Mouse (Mus musculus): ENCODE measurements around the gene Gm20696.

The Gm20696 gene

GRCm38 (mm10) chr6:99299196-99299595 is 367.4 kb downstream of the Gm20696 start:
- DNase-seq (ENCODE audit: low spot score in 2 of 2) = no peak

DNA sequence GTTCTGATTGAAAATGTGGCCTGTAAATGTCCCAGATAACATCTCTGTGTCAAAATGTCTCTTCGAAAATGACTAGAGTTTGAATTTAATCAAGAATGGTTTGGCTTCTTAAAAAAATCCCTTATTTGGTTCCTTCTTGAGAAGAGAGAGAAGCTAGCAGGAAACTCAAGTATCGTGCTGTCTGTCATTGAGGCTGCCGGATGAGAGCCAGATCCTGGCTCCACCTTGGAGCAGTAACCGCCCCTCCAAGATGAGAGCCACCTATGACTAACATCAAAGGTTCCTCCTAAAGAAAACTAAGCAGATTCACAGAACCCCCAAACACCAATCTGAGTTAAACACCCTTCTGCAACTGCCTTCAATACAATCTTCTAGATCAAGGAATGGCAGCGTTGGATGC is 369.1 kb downstream of the Gm20696 start:
- no peak for DNase-seq (ENCODE audit: low spot score in 2 of 2)

DNA sequence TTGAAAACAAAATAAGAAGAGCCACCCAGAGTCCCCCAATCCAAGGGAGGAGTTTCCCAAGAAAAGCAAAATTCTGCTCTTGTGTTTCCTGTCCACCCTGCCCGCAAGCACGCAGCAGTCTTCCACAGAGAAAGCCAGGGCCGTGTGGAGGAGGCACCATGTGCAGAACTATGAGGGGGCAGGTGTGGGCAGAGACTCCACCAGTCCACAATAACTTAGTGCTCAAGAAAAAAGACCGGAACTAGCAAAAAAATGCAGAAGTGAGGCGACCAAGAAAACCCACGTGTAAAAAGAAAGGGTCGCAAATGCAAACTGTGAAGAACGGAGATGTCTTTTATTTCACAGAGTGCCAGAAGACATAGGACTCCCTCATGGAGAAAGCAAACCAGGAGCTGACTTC is 371.1 kb downstream of the Gm20696 start:
- no peak for DNase-seq (ENCODE audit: low spot score in 2 of 2)

- no peak for DNase-seq (ENCODE audit: low spot score in 2 of 2)
Measured at GRCm38 (mm10) chr6:99289220-99289619, 377.4 kb downstream of the Gm20696 start.

DNA sequence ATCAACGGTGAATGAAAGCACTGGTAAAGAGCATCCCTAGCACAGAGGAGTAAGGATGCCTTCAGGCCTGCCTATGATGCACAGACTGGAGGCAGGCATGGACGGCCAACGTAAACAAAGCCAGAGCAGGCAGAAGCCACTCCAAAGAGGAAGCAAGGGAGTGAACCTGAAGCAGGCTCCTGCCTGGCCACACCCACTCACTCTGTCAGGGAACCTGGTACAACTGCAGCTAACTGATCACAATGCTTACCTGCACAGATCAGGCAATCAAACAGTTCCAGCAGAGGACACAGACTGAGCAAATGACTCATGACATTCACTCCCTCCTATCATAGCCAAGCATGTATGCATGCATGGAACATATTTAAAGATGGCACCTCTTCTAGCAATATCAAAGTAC is 381.6 kb downstream of the Gm20696 start:
- no peak for DNase-seq (ENCODE audit: low spot score in 2 of 2)

GRCm38 (mm10) chr6:99284019-99284418 is 382.6 kb downstream of the Gm20696 start:
- no peak for DNase-seq (ENCODE audit: low spot score in 2 of 2)

GRCm38 (mm10) chr6:99282866-99283657 is 383.5 kb downstream of the Gm20696 start:
- no peak for DNase-seq (ENCODE audit: low spot score in 2 of 2)

- DNase-seq (ENCODE audit: low spot score in 2 of 2) = no peak
Measured at GRCm38 (mm10) chr6:99281433-99281832, 385.2 kb downstream of the Gm20696 start.

DNA sequence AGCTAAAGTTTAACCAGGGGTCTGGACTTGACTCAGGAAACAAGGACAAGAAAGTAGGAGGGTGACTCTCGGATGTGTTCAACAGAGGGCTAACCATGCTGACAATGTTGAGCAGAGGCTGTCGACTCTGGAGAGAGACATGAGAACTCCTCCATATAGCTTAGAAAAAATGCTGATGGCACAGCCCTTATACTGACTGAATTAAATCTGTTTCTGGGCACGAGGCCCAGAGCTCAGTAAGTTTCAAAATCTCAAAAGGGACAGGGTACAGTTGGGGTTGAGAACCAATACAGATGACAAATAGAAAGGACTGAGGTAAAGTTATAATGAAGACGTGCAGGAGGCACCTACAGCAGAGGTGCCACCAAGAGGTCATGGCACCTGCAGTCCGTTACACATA is 386.0 kb downstream of the Gm20696 start:
- DNase-seq (ENCODE audit: low spot score in 2 of 2) = no peak

DNA sequence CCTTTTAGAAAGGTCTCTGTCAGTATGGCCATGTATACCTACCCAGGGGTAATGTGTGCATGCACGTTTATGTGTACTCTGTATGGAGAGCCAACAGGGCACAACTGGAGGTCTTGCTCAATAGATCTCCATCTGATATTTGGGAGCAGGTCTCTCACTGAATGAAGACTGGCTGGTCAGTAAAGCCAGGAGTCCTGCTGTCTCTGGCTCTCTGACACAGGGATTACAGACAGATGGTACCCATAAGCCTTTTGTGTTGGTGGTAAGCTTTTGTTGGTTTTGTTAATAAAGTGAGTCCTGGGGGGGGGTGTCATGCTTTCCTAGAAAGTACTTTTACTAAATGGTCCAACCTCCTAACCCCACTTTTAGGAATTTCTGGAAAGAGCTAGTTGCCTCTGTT is 389.3 kb downstream of the Gm20696 start:
- DNase-seq (ENCODE audit: low spot score in 2 of 2) = no peak

DNA sequence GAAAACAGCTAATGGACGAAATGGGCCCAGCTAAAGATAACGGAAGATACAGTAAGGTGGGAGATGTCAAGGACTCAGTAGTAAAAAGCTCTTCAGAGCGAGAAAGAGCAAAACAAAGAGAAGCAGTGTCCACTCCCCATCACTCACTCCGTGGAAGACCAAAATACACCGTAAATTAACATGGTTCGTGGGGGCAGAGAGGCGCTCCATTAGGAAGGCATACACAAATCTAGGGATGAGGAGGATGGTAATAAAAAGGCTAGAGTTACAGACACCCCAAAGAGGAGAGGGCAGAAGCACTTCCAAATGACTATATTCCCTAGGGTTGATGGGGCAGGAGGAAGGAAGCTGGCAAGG is 390.3 kb downstream of the Gm20696 start:
- DNase-seq (ENCODE audit: low spot score in 2 of 2) = no peak

DNA sequence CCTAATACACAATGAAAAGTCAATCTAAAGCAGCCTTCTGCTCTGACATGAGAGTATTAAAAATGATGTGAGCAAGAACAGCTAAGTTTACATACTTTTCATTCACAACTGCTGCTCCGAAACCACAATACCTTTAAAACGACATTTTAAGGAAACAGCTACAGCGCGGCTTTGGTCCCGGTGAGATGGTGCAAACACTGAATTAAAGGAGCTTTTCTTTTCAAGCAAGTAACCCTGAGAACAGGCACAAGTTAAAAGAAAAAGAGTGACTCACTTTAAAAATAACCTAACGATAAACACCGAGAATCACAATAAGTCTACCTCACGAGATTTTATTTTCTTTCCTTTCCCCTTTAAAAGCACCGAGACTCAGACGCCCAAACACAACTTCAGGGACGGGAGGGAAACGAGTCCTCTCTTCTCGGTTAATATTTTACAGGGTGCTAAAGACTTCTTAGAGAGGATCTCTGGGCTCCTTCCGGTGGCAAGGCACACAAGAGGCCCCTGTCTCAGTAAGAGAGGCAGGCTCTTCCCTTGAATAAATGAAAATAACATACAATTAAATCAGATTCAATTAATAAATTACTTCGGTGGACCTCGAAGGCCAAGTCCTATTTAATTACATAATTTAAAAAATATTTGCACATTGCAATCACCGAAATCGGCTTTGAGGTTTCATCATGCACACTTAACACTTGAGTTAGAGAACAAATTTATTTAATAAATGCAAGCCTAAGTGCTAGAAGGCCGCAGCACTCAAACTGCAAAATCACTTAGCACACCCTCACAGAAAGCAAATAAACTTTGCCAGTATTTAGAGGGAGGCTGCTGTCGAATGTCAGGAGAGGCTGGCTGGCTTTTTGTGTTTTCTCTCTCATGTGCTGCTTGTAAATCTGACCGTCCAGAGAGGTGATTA is 391.0 kb downstream of the Gm20696 start:
- DNase-seq (ENCODE audit: low spot score in 2 of 2) = no peak

GRCm38 (mm10) chr6:99274667-99275066 is 391.9 kb downstream of the Gm20696 start:
- DNase-seq (ENCODE audit: low spot score in 2 of 2) = no peak

DNA sequence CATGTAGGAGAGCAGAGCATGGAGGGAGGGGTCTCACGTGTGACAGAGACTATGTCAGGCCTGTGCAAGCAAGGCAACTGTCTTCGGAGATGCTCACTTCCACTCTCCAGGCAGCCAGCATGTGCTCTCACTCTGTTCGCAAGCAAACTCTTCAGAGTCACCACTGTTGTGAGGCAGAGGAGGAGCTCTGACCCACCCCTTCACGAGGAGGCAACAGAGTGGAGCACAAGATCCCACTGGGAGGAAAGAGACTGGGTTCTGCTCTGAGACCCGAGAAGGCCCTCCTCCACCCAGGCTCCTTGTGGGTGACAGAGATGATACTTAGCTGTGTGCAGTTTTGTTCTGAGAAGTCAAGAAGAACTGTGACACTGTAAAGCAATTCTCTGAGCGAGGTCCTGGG is 392.4 kb downstream of the Gm20696 start:
- DNase-seq (ENCODE audit: low spot score in 2 of 2) = no peak

GRCm38 (mm10) chr6:99273177-99273576 is 393.4 kb downstream of the Gm20696 start:
- no peak for DNase-seq (ENCODE audit: low spot score in 2 of 2)

- DNase-seq (ENCODE audit: low spot score in 2 of 2) = no peak
Measured at GRCm38 (mm10) chr6:99272174-99272573, 394.4 kb downstream of the Gm20696 start.

DNA sequence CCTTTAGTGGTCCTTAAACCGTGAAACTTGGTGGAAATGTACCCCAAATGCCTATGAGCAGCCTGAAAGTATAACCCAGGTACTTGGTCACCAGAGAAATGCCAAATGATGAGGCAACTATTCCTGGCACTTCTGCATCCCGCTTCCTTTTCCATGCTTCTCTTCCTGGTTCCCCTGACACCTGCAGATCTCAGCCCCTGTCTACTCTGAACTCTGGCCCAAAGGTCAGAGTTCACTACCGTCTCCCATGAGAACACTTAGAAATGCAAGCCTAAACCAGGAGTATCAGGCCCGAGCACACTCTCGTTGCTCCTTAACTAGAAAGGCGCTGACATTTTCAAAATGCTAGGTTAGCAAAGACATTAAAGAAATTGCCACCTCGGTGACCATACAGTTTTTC is 394.9 kb downstream of the Gm20696 start:
- DNase-seq (ENCODE audit: low spot score in 2 of 2) = no peak

DNA sequence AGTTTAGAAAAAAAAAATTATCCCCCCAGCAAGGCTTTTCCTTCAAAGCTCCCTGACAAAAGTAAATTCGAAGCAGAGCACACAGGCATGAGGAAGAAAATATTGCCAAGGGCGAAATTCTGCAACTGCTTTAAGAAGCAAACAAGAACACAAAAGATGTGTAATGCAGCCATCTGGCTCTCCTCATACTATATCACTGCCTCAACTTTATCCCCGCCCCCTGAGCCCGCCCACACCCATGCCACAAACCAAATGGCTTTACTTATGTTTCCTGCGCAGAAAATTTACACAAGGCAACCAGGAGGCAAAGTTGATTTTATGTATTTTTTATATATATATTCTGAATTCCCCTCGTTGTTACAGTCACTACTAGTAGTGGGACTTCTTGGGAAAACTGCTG is 396.7 kb downstream of the Gm20696 start:
- no peak for DNase-seq (ENCODE audit: low spot score in 2 of 2)

DNA sequence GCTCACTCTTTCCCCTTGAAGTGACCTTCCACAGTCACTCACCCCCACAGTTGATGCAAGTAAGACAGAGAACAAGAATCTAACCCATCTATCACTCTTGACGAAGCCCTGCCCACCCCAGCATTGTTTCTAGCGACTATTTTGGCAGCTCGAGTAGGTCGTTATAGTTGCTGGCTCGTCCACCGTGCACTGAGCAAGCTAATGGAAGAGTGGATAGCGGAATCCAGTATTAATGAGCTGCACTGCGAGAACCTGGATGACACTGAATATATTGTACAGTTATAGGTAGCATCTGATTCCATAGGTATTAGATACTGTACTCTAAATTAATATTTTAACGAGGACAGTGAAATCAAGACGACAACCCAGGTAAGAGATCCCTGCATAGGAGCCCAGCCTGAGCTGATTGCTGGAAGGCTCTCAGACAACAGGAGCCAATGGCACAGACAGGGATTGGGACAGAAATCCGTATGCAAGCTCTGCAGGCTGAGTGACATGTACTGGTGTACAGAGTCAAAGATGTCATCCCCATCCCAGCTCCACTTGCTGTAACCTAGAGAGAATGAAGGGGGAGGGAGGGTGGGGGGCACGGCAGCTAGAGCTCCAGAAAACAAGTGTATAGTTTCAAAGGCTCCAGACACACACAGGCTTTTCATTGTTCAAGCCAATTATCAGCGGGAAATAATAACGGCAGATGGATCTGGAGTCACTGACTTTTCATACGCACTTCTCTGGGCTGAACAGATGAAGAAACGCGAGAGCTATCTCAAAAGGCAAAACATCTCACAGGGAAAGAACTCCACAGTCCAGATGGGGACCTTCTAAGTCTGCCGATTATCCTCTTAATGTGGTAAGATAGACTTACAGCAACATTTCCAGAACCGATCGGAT is 398.2 kb downstream of the Gm20696 start:
- DNase-seq (ENCODE audit: low spot score in 2 of 2) = no peak

DNA sequence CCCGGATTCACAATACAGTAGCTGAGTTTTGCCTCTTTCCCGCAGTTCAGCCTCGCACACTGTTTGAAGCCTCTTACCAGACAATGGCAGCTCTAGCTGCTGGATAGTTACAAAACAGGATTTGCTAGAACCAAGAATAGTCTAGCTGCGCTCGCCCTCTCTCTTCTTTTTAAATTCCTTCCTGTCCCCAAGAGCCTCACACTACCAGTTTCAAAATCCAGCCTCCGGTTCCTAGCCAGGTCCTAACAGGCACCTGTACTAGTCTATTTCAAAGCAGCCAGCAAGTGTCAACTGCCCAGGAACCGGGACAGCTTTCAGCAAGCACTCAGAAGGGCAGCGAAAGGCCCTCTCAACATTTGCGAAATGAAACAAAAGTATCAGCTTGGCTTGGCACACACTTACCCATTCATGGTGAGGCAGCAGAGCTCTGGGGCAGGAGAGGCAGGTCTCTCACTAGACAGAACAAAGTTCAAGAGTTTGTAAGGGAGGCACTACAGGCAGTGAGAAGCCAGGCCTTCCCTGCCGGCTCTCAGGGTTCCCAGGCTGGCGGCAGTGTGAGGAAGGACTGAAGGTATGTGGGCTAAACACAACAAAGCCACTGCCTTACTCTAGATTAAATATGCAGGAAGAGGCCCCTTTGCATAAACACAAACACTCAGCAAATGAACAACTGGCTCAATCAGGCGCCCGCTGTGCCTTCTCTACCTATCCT is 400.5 kb downstream of the Gm20696 start:
- DNase-seq (ENCODE audit: low spot score in 2 of 2) = no peak

GRCm38 (mm10) chr6:99265173-99265572 is 401.4 kb downstream of the Gm20696 start:
- no peak for DNase-seq (ENCODE audit: low spot score in 2 of 2)
